Mouse (Mus musculus) stomach, embryonic 16.5 days (tissue): ENCODE measurements at regions not wholly inside any gene's neighbourhood (a gene's known extent, or its start where the extent isn't known, plus 50 kb on each side); places are given as distances from the start of the nearest gene placed in this dataset.
"Not testable (repeated sequence)": the region's sequence is repeated elsewhere in the genome, so short reads cannot be mapped to it uniquely, and the experiment has no call there.

ENCODE experiments used
- ATAC-seq: fragments of 200-750 bp; cut with Nextera tagmentation; 2 replicates; pipeline ENCODE4 v1.8.0; 2017; ENCODE audit warnings: moderate number of reproducible peaks, moderate TSS enrichment; ENCODE audit not compliant: insufficient read depth, low FRiP score
- H3K27ac ChIP-seq: fragments of 300-500 bp; sonication (generic); 2 replicates; pipeline ENCODE4 v1.5.1; 2014; ENCODE audit warnings: low read length
- H3K27me3 ChIP-seq: fragments of 300-500 bp; sonication (generic); 2 replicates; pipeline ENCODE4 v1.6.1; 2014; ENCODE audit warnings: low read length, control low read depth, mixed read lengths; ENCODE audit not compliant: control insufficient read depth, insufficient read depth
- H3K36me3 ChIP-seq: fragments of 300-500 bp; sonication (generic); 2 replicates; pipeline ENCODE4 v1.6.1; 2014; ENCODE audit warnings: low read length; ENCODE audit not compliant: control insufficient read depth, insufficient read depth
- H3K4me1 ChIP-seq: fragments of 300-500 bp; sonication (generic); 2 replicates; pipeline ENCODE4 v1.6.1; 2014; ENCODE audit warnings: low read length, control low read depth, mixed read lengths; ENCODE audit not compliant: control insufficient read depth, insufficient read depth
- H3K4me2 ChIP-seq: fragments of 300-500 bp; sonication (generic); 2 replicates; pipeline ENCODE4 v1.6.1; 2014; ENCODE audit warnings: low read depth, low read length, mixed read lengths
- H3K4me3 ChIP-seq: fragments of 300-500 bp; sonication (generic); replicated peaks from 2 replicates; pipeline ENCODE4 v1.5.1; 2014; ENCODE audit warnings: mild to moderate bottlenecking, low read length
- H3K9ac ChIP-seq: fragments of 300-500 bp; sonication (generic); 2 replicates; pipeline ENCODE4 v1.6.1; 2014; ENCODE audit warnings: low read length
- H3K9me3 ChIP-seq: fragments of 300-500 bp; sonication (generic); replicated peaks from 2 replicates; pipeline ENCODE4 v1.6.1; 2016; ENCODE audit warnings: low read length, control low read depth; ENCODE audit not compliant: control insufficient read depth
- WGBS: fragments of 180-500 bp; shearing (Covaris S2); extraction: QIAGEN DNeasy Blood & Tissue Kit; methylation state at CpG from one replicate; pipeline ENCODE4 v1.1.7; 2014; 5-methylcytosine and 5-hydroxymethylcytosine counted together

DNA sequence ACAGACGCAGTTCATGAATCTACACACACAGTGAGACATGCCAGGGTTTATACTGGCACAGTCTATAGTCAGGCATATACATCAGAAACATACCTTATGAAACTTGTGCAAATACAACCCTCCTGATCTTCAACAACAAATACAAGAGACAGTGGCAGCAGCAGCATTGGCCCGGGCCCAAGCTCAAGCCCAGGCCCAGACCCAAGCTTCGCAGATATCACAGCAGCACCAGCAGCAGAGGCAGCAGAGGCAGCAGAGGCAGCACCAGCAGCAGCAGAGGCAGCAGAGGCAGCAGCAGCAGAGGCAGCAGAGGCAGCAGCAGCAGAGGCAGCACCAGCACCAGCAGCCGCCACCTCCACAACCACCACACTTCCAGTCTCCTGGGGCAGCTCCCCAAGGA is 80.0 kb downstream of the Samd9l start:
- H3K4me1 ChIP-seq, result no peaks in the 10 kb centered on the region
- no peak overlapping the region for H3K27ac ChIP-seq
- no peaks in the 10 kb centered on the region for H3K36me3 ChIP-seq
- H3K4me3 ChIP-seq, result no peak overlapping the region
- H3K27me3 ChIP-seq, result no peaks in the 10 kb centered on the region
- H3K9me3 ChIP-seq, result no peaks in the 10 kb centered on the region
- ATAC-seq, result no peak
- H3K9ac ChIP-seq, result no peak overlapping the region
- 81% methylated on average over 4 of the region's 4 CpGs for WGBS
- no peak overlapping the region for H3K4me2 ChIP-seq

DNA sequence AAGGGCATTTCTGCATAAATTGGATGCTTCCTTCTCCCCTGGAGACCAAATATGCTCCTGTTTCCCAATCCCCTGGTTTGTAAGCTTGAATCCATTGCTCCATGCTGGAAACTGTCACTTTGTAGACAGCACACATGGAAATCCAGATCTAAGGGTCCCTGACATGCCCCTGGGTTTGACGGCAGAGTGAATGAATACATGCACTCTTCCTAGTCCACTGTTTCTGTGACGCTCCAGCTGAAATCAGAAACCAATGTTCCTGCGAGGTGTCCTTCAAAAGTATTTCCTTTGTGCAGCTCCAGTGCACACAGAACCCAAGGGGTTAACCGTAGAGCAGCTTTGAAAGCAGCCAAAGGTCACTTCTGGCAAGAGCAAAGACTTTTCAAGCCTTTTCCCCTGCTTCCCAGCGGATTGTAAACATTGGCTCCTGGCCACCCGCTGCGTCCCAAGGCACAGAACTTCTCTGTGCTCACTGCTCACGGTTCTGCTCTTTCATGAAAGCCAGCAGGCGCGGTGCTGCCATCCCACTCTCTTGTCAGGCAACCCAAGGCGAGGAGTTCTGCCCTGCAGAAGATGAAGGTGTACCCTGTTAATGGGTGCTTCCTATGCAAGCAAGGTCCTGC is 91.7 kb downstream of the Samd9l start:
- Histone ChIP-seq H3K4me2 (peak overlapping the region; percentile 41), H3K27ac (0 out of 2 replicates have a peak overlapping the region, but pooled peaks have one; percentile 49)
- ATAC-seq, result peak; percentile 92
- not testable (repeated sequence) for H3K4me3 ChIP-seq, H3K9ac ChIP-seq, H3K9me3 ChIP-seq, H3K4me1 ChIP-seq, H3K36me3 ChIP-seq, H3K27me3 ChIP-seq
- WGBS, result 3% methylated on average over 11 of the region's 11 CpGs

DNA sequence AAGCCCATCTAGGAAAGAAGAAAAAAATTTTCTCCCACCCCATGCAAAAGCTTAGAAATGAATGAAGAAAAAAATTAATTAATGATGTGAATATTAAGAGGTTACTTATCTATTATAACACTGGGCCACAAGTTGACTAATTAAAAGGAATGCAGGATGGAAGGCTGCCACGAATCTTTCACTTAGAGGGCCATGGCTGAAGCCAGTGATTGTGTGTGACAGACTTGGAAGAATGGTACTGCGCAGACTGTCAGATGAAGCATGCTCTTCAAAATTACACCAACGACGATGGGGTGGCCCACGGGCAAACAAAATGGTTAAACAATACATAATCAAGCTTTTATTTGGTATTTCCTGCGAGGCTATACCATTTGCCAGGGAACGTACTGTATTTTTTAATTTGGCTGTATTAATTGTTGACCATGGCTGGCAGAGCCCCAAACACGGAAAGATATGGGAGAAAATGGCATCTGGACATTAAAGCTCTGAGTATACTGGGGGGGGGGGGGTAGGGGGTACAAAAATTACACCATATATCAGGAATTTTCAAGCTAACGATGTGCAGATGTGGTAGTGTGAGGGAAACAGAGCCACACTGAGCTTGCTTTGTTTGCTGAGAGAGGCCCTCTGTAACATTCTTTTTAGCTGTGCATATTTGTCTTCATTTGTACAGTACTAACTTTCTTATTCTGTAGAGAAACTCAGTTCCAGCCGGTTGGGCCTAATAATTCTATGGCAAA is 94.3 kb downstream of the Samd9l start:
- 42% methylated on average over 10 of the region's 10 CpGs for WGBS
- H3K4me1 ChIP-seq, H3K9ac ChIP-seq, ATAC-seq, H3K27me3 ChIP-seq, H3K4me3 ChIP-seq, H3K27ac ChIP-seq, H3K4me2 ChIP-seq, H3K9me3 ChIP-seq, H3K36me3 ChIP-seq: not testable (repeated sequence)

DNA sequence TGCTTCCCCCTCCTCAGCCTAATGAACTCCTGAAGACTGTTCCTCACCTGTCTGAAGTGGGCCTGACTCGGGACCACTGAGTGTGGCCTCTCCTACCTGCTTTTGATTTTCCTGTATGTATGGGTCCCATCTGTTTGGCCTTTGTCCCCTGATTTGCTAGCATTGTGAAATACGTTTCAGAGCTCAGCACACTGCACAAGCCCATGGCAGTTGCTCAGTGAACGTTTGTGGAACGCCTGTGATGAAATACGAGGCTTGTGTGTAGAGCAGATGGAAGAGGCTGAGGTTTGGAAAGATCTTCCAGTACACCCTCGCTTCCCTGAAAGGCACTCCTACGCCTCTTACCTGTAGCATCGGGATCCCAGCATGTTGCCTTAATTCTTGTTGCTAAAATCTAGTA is 106.1 kb downstream of the Samd9l start:
- ATAC-seq, H3K36me3 ChIP-seq, H3K9me3 ChIP-seq, H3K9ac ChIP-seq, H3K4me2 ChIP-seq, H3K27me3 ChIP-seq, H3K4me1 ChIP-seq, H3K4me3 ChIP-seq, H3K27ac ChIP-seq: not testable (repeated sequence)
- 81% methylated on average over 8 of the region's 8 CpGs for WGBS

DNA sequence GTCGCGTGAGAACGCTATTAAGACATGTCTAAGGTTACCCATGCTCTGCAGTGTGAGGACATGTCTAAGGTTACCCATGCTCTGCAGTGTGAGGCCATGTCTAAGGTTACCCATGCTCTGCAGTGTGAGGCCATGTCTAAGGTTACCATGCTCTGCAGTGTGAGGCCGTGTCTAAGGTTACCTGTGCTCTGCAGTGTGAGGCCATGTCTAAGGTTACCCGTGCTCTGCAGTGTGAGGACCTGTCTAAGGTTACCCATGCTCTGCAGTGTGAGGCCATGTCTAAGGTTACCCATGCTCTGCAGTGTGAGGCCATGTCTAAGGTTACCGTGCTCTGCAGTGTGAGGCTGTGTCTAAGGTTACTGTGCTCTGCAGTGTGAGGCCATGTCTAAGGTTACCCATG is 107.4 kb downstream of the Samd9l start:
- H3K4me2 ChIP-seq, H3K36me3 ChIP-seq, H3K27me3 ChIP-seq, H3K4me1 ChIP-seq, H3K4me3 ChIP-seq, H3K9me3 ChIP-seq, ATAC-seq, H3K27ac ChIP-seq, H3K9ac ChIP-seq: not testable (repeated sequence)
- WGBS, result 96% methylated on average over 6 of the region's 6 CpGs

DNA sequence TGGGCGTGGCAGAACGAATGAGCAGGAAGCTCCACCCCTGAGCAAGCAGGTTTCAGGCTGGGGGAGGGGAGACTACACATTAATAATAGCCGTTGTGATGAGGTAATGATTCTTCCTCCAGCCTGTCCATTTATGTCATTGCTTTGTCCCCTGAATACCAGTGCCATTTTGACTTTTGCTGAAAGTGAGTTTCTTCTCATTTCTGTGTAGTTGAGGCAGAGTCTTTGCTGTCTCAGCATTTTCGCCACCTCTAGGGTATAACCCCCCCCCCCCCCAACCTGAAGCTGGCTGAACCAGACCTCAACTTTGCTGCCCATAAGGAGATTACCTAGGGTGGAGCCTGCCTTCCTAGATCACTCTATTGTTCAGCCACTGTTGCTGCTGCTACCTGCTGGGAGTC is 130.6 kb downstream of the Samd9l start:
- not testable (repeated sequence) for H3K9ac ChIP-seq, H3K9me3 ChIP-seq, H3K27me3 ChIP-seq, H3K4me3 ChIP-seq, H3K4me1 ChIP-seq, H3K4me2 ChIP-seq, H3K27ac ChIP-seq, H3K36me3 ChIP-seq, ATAC-seq
- WGBS, result 68% methylated on average over 4 of the region's 4 CpGs

DNA sequence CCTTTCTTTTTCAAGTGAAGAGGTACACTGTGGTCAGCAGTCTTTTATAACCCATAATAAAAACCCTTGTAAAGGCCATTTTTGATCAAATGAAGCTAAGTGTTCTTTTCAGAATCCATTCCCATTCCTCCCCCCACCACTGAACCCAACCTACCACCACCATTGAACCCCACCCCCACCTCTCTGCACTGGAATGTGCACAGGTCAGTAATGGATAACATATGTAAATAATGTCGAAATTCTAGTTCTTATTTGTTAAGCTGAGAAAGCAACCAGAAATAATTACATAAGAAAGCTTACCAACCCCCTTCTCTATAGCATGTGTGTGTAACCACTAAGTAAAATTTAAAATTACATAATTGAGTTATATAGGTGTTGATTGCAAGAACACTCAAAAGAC is 133.9 kb downstream of the Samd9l start:
- peak; percentile 5; the same call in 1 of the 2 replicates for ATAC-seq
- H3K4me3 ChIP-seq, H3K27ac ChIP-seq, H3K4me1 ChIP-seq, H3K36me3 ChIP-seq, H3K27me3 ChIP-seq, H3K9ac ChIP-seq, H3K4me2 ChIP-seq, H3K9me3 ChIP-seq: not testable (repeated sequence)
- 51% methylated on average over 1 of the region's 1 CpGs for WGBS
